Mouse (Mus musculus) myocyte (in vitro differentiated cells): ENCODE measurements around the gene Pik3r5.

Source experiments
- E2F4 ChIP-seq: IDR thresholded peaks from one replicate; pipeline ENCODE4 v1.6.1; 2011; ENCODE audit warnings: mild to moderate bottlenecking, control low read depth, moderate library complexity; ENCODE audit not compliant: insufficient read depth
- MAX ChIP-seq: IDR thresholded peaks from one replicate; pipeline ENCODE4 v1.6.1; 2011; ENCODE audit warnings: low read depth, mild to moderate bottlenecking, control low read depth
- MYOG ChIP-seq, 3 experiments: IDR thresholded peaks; one replicate each; pipeline ENCODE4 v1.6.1; 2011; ENCODE audit warnings: control low read depth in 2 of 3, low read depth in 2 of 3, mild to moderate bottlenecking in 2 of 3; ENCODE audit not compliant: insufficient read length in 2 of 3, control insufficient read depth in 1 of 3, insufficient read depth in 1 of 3
- POLR2A ChIP-seq: IDR thresholded peaks from one replicate; pipeline ENCODE4 v1.6.1; 2011; ENCODE audit warnings: low read depth, mild to moderate bottlenecking, control low read depth, moderate library complexity; ENCODE audit not compliant: insufficient read length
- POLR2AphosphoS2 ChIP-seq: IDR thresholded peaks from one replicate; pipeline ENCODE4 v1.6.1; 2011; ENCODE audit warnings: low read depth, control low read depth; ENCODE audit not compliant: insufficient read length
- REST ChIP-seq: IDR thresholded peaks from one replicate; pipeline ENCODE4 v1.6.1; 2011; ENCODE audit warnings: mild to moderate bottlenecking, control low read depth, moderate library complexity; ENCODE audit not compliant: insufficient read depth, insufficient read length
- SRF ChIP-seq: IDR thresholded peaks from one replicate; pipeline ENCODE4 v1.6.1; 2011; ENCODE audit warnings: low read depth; ENCODE audit not compliant: control insufficient read depth, insufficient read length
- USF1 ChIP-seq: IDR thresholded peaks from one replicate; pipeline ENCODE4 v1.6.1; 2011; ENCODE audit warnings: low read depth, mild to moderate bottlenecking, control low read depth, moderate library complexity

DNA sequence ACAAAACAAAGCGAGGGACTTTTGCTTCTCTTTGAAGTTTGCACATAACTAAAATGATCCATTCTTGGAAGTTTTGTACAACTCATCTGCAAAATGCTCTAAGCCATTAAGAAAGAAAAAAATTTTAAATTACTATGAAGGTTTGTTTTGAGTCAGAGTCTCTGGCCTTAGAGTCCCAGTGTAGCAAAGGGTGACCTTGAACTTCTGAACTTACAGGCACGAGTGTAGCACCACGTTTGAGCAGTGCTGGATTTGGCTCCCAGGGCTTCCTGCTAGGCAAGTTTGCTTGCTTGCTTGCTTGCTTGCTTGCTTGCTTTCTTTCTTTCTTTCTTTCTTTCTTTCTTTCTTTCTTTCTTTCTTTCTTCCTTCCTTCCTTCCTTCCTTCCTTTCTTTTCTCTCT, 14.9 kb upstream of the Pik3r5 start:
- TF ChIP-seq SRF (no peak), REST (no peak), E2F4 (no peak), POLR2A (no peak), MYOG (IDR thresholded peaks at IDR 0.05; ENCODE audit: control insufficient read depth in 1 of 3, insufficient read depth in 1 of 3, insufficient read length in 2 of 3, low read depth in 2 of 3) (no peak), MAX (no peak), USF1 (no peak), POLR2AphosphoS2 (no peak)
